Mouse (Mus musculus) R1 (cell line): ENCODE results near the gene Ypel5.

Source experiments
- DNase-seq: peaks from one replicate; pipeline ENCODE4 v3.0.0-alpha.2; 2018; ENCODE audit warnings: low read depth, low spot score

The Ypel5 gene

GRCm38 (mm10) chr17:72836158-72837115 lies at the start of gene Ypel5:
TSS of gene Ypel5 (plus strand) at chr17:72836453.
- peak; percentile 100 for DNase-seq

GRCm38 (mm10) chr17:72787886-72788436 lies 48.3 kb upstream of the Ypel5 start:
- DNase-seq: no peak

- no peak for DNase-seq
These were observed 43.0 kb upstream of the Ypel5 start for GRCm38 (mm10) chr17:72793278-72793677.

- DNase-seq: no peak
These were observed 41.6 kb upstream of the Ypel5 start for GRCm38 (mm10) chr17:72794660-72795059.

GRCm38 (mm10) chr17:72795392-72796047 lies 40.7 kb upstream of the Ypel5 start:
- DNase-seq: peak; percentile 9

GRCm38 (mm10) chr17:72796506-72796905 lies 39.7 kb upstream of the Ypel5 start:
- peak; percentile 81 for DNase-seq

GRCm38 (mm10) chr17:72797867-72798266 lies 38.4 kb upstream of the Ypel5 start:
- DNase-seq: peak; percentile 75

- no peak for DNase-seq
These were observed 26.2 kb upstream of the Ypel5 start for GRCm38 (mm10) chr17:72809942-72810654.

GRCm38 (mm10) chr17:72813419-72814315 lies 22.6 kb upstream of the Ypel5 start:
- DNase-seq: peak; percentile 75

GRCm38 (mm10) chr17:72817574-72817973 lies 18.7 kb upstream of the Ypel5 start:
- DNase-seq: no peak

- DNase-seq: no peak
These were observed 16.5 kb upstream of the Ypel5 start for GRCm38 (mm10) chr17:72819714-72820113.

- no peak for DNase-seq
These were observed 15.8 kb upstream of the Ypel5 start for GRCm38 (mm10) chr17:72820425-72820824.

- DNase-seq: no peak
These were observed 14.3 kb upstream of the Ypel5 start for GRCm38 (mm10) chr17:72821923-72822322.

GRCm38 (mm10) chr17:72826916-72827534 lies 9.2 kb upstream of the Ypel5 start:
- no peak for DNase-seq

- DNase-seq: no peak
These were observed 8.1 kb upstream of the Ypel5 start for GRCm38 (mm10) chr17:72828027-72828678.

GRCm38 (mm10) chr17:72828687-72829086 lies 7.6 kb upstream of the Ypel5 start:
- DNase-seq: no peak

- peak; percentile 83 for DNase-seq
These were observed 973 bp downstream of the Ypel5 start for GRCm38 (mm10) chr17:72837140-72837712.

GRCm38 (mm10) chr17:72837824-72838474 lies 1.7 kb downstream of the Ypel5 start:
- no peak for DNase-seq

GRCm38 (mm10) chr17:72839000-72839399 lies 2.7 kb downstream of the Ypel5 start:
- no peak for DNase-seq
